Mouse (Mus musculus) embryo, embryonic 11.5 days (tissue): ENCODE measurements around the gene Sap30.
A peak's percentile ranks its signal among the peaks of the same experiment; 100 is the strongest.
"Not testable (repeated sequence)": the region's sequence is repeated elsewhere in the genome, so short reads cannot be mapped to it uniquely, and the experiment has no call there.

Experiments used
- DNase-seq: peaks from one replicate; pipeline ENCODE4 v3.0.0-alpha.2; 2012; ENCODE audit warnings: low read depth, low spot score

Sap30 gene

GRCm38 (mm10) chr8:57487441-57488155 lies at the start of gene Sap30:
Sap30 (minus strand) TSS chr8:57487860.
- DNase-seq, result peak; percentile 98

GRCm38 (mm10) chr8:57536167-57536566 lies 48.5 kb upstream of the Sap30 start:
- no peak for DNase-seq

GRCm38 (mm10) chr8:57534495-57534894 lies 46.8 kb upstream of the Sap30 start:
- DNase-seq, result no peak

- DNase-seq, result no peak
Measured at GRCm38 (mm10) chr8:57533106-57533505, 45.4 kb upstream of the Sap30 start.

GRCm38 (mm10) chr8:57532223-57532622 lies 44.6 kb upstream of the Sap30 start:
- no peak for DNase-seq

GRCm38 (mm10) chr8:57530666-57531349 lies 43.1 kb upstream of the Sap30 start:
- DNase-seq, result peak; percentile 78

GRCm38 (mm10) chr8:57530238-57530637 lies 42.6 kb upstream of the Sap30 start:
- no peak for DNase-seq

- no peak for DNase-seq
Measured at GRCm38 (mm10) chr8:57528036-57528435, 40.4 kb upstream of the Sap30 start.

- no peak for DNase-seq
Measured at GRCm38 (mm10) chr8:57520186-57520786, 32.6 kb upstream of the Sap30 start.

- no peak for DNase-seq
Measured at GRCm38 (mm10) chr8:57517723-57518122, 30.1 kb upstream of the Sap30 start.

- DNase-seq, result not testable (repeated sequence)
Measured at GRCm38 (mm10) chr8:57516685-57517084, 29.0 kb upstream of the Sap30 start.

GRCm38 (mm10) chr8:57513178-57513661 lies 25.6 kb upstream of the Sap30 start:
- not testable (repeated sequence) for DNase-seq

GRCm38 (mm10) chr8:57512141-57513056 lies 24.7 kb upstream of the Sap30 start:
- DNase-seq, result no peak

- DNase-seq, result peak; percentile 99
Measured at GRCm38 (mm10) chr8:57511316-57512118, 23.9 kb upstream of the Sap30 start, which contains the start of gene Hmgb2. Hmgb2 (plus strand) TSS chr8:57511907.

GRCm38 (mm10) chr8:57510791-57511315 lies 23.2 kb upstream of the Sap30 start:
- no peak for DNase-seq

- no peak for DNase-seq
Measured at GRCm38 (mm10) chr8:57508657-57509056, 21.0 kb upstream of the Sap30 start.

GRCm38 (mm10) chr8:57507556-57508063 lies 19.9 kb upstream of the Sap30 start:
- DNase-seq, result no peak

- DNase-seq, result not testable (repeated sequence)
Measured at GRCm38 (mm10) chr8:57505500-57505899, 17.8 kb upstream of the Sap30 start.

GRCm38 (mm10) chr8:57503641-57504040 lies 16.0 kb upstream of the Sap30 start:
- DNase-seq, result no peak
